In the genomic region with DNA sequence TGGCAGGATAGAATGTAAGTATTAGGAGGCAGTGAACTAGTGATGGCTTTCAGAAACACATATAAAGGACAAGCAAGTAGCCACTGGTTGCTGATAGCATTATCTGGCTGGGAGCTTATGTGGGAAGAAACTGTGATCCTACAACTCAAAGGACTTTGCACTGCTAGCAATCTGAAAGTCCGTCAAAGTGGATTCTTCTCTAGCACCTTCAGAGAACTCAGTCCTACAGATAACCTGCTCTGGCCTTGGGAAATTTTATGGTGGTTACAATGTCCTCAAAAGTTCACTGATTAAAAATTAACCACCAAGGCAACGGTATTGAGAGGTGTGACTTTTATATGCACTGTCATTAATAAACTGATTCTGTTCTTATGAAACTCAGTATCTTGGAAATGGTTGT, we compare ENCODE assay signal across 28 mouse cellular contexts.
"Had no signal": no experiment of that assay in that cellular context is flagged by ENCODE, and none has a peak within 500 bp of the region (broad histone marks: within the 10 kb centered on the region; RNA-seq: fewer than 3 reads in every experiment).

No protein-coding gene starts in this region.

- ATAC-seq: forebrain, embryonic 13.5 days; forebrain, embryonic 14.5 days; forebrain, embryonic 15.5 days; forebrain, embryonic 16.5 days; forebrain, postnatal 0 days had no signal

- H3K4me3 ChIP-seq: embryonic facial prominence, embryonic 10.5 days; embryonic facial prominence, embryonic 12.5 days; embryonic facial prominence, embryonic 13.5 days; embryonic facial prominence, embryonic 15.5 days; erythroblast, embryonic 14.5 days; forebrain, embryonic 10.5 days; forebrain, embryonic 12.5 days; forebrain, embryonic 13.5 days; forebrain, embryonic 15.5 days; gastrocnemius, adult 2 months; heart, adult 2 months had no signal

- H3K4me1 ChIP-seq: embryonic facial prominence, embryonic 10.5 days; embryonic facial prominence, embryonic 12.5 days; embryonic facial prominence, embryonic 13.5 days; embryonic facial prominence, embryonic 15.5 days; forebrain, embryonic 10.5 days; forebrain, embryonic 12.5 days; forebrain, embryonic 13.5 days; forebrain, embryonic 15.5 days had no signal

- H3K27ac ChIP-seq: embryonic facial prominence, embryonic 10.5 days; embryonic facial prominence, embryonic 12.5 days; embryonic facial prominence, embryonic 13.5 days; embryonic facial prominence, embryonic 15.5 days; forebrain, embryonic 10.5 days; forebrain, embryonic 12.5 days; forebrain, embryonic 13.5 days; forebrain, embryonic 15.5 days; gastrocnemius, adult 2 months; heart, adult 2 months had no signal

- H3K4me2 ChIP-seq: embryonic facial prominence, embryonic 12.5 days; embryonic facial prominence, embryonic 13.5 days; embryonic facial prominence, embryonic 15.5 days; forebrain, embryonic 12.5 days; forebrain, embryonic 13.5 days; forebrain, embryonic 15.5 days had no signal

- H3K36me3 ChIP-seq: embryonic facial prominence, embryonic 10.5 days; embryonic facial prominence, embryonic 12.5 days; embryonic facial prominence, embryonic 13.5 days; embryonic facial prominence, embryonic 15.5 days; forebrain, embryonic 10.5 days; forebrain, embryonic 12.5 days; forebrain, embryonic 15.5 days had no signal

- DNase-seq: cerebellum, adult 2 months; cerebellum, adult 8-10 months; cerebellum, adult 9-10 months; cerebellum, adult 9-11 months; cerebellum, postnatal 10 days; cerebellum, postnatal 14 days; cerebellum, postnatal 25 days; embryo, embryonic 11 days; forebrain, postnatal 0 days; gastrocnemius, adult 2 months; gastrocnemius, postnatal 10 days; gastrocnemius, postnatal 14 days; gastrocnemius, postnatal 25 days; gastrocnemius, postnatal 36 days; heart, adult 11 months; heart, adult 18-20 months; heart, adult 2 months had no signal

- H3K27me3 ChIP-seq: embryonic facial prominence, embryonic 12.5 days; embryonic facial prominence, embryonic 13.5 days; embryonic facial prominence, embryonic 15.5 days; forebrain, embryonic 12.5 days; forebrain, embryonic 13.5 days; forebrain, embryonic 15.5 days had no signal

- H3K9me3 ChIP-seq: embryonic facial prominence, embryonic 10.5 days; embryonic facial prominence, embryonic 12.5 days; embryonic facial prominence, embryonic 13.5 days; embryonic facial prominence, embryonic 15.5 days; forebrain, embryonic 10.5 days; forebrain, embryonic 12.5 days; forebrain, embryonic 13.5 days; forebrain, embryonic 15.5 days had no signal

- H3K9ac ChIP-seq: embryonic facial prominence, embryonic 12.5 days; embryonic facial prominence, embryonic 13.5 days; embryonic facial prominence, embryonic 15.5 days; forebrain, embryonic 12.5 days; forebrain, embryonic 13.5 days; forebrain, embryonic 15.5 days; forebrain, postnatal 0 days had no signal
